Mouse (Mus musculus) kidney, embryonic 15.5 days (tissue): ENCODE measurements around the gene Sgk1. TPM values are rescaled to one million over a fixed set of nuclear protein-coding genes. Genes with fewer than 3 reads are reported as not detected.

Experiments
- ATAC-seq: fragments of 200-750 bp; cut with Nextera tagmentation; replicated peaks from 2 replicates; pipeline ENCODE4 v1.8.0; 2017; ENCODE audit warnings: moderate TSS enrichment; ENCODE audit not compliant: low FRiP score
- H3K27ac ChIP-seq: fragments of 300-500 bp; sonication (generic); 2 replicates; pipeline ENCODE4 v1.5.1; 2015; ENCODE audit warnings: mild to moderate bottlenecking, inconsistent platforms
- H3K27me3 ChIP-seq: fragments of 300-500 bp; sonication (generic); 2 replicates; pipeline ENCODE4 v1.6.1; 2015; ENCODE audit warnings: inconsistent platforms
- H3K36me3 ChIP-seq: fragments of 300-500 bp; sonication (generic); 2 replicates; pipeline ENCODE4 v1.6.1; 2015; ENCODE audit warnings: inconsistent platforms
- H3K4me1 ChIP-seq: fragments of 300-500 bp; sonication (generic); 2 replicates; pipeline ENCODE4 v1.6.1; 2015; ENCODE audit warnings: inconsistent platforms
- H3K4me2 ChIP-seq: fragments of 300-500 bp; sonication (generic); 2 replicates; pipeline ENCODE4 v1.6.1; 2015; ENCODE audit warnings: moderate library complexity, mild to moderate bottlenecking, inconsistent platforms
- H3K4me3 ChIP-seq: fragments of 300-500 bp; sonication (generic); replicated peaks from 2 replicates; pipeline ENCODE4 v1.5.1; 2015; ENCODE audit warnings: mild to moderate bottlenecking, inconsistent platforms
- H3K9ac ChIP-seq: fragments of 300-500 bp; sonication (generic); 2 replicates; pipeline ENCODE4 v1.6.1; 2015; ENCODE audit warnings: mild to moderate bottlenecking, inconsistent platforms
- H3K9me3 ChIP-seq: fragments of 300-500 bp; sonication (generic); replicated peaks from 2 replicates; pipeline ENCODE4 v1.6.1; 2016; ENCODE audit warnings: inconsistent platforms
- WGBS: fragments of 180-500 bp; shearing (Covaris S2); methylation state at CpG from one replicate; pipeline ENCODE4 v1.1.7; 2015; ENCODE audit warnings: mixed read lengths; 5-methylcytosine and 5-hydroxymethylcytosine counted together
- polyA plus RNA-seq: library from polyadenylated mRNA; unstranded; fragments of >200 nt; fragmentation: Nextera tagmentation; extraction: Ambion mirVana; gene quantifications from 2 replicates; pipeline ENCODE4 v1.2.1, GENCODE M21; 2015

The Sgk1 gene
- polyA plus RNA-seq, 1 experiment from 2014 or later: 75.2 TPM

DNA sequence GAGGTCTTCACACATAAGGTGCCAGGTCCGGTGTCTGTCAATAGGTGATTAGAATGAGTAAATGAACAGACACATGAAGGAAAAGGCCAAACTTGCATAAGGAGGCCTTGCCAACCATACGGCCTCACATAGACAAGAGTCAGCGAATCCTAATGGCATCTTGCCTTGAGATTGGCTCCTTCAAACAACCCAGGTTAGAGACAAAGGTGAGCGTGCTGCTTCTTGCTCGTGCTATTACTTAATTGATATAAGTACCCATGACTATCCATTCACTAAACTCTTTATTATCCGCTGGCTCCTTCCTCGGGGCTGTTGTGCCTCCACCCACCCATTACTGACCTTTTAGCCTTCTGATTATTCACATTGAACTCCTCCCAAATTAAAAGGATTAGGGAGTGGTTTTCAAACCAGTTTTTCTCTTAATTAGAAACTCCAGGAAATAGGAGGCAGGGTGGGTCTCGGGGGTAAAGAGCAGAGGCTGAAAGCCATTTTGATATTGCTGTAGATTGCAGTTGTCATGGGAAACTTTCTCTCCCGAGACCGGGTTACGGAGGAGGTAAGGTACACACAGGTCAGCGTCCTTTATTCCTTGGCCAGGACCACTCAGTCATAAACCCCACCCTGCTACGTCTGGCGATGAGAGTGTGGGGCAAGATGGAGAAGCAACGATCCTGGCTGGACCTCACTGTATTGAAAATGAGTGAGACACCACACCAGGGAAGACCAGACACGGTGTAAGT is 33.9 kb upstream of the Sgk1 start:
- ATAC-seq: no peak
- no peak overlapping the region for H3K4me2 ChIP-seq
- H3K9me3 ChIP-seq: no peaks in the 10 kb centered on the region
- no peaks in the 10 kb centered on the region for H3K27me3 ChIP-seq
- no peak overlapping the region for H3K9ac ChIP-seq
- H3K27ac ChIP-seq: no peak overlapping the region
- 70% methylated on average over 16 of the region's 16 CpGs for whole genome bisulfite sequencing
- H3K36me3 ChIP-seq: no peaks in the 10 kb centered on the region
- no peak overlapping the region for H3K4me3 ChIP-seq
- H3K4me1 ChIP-seq: no peaks in the 10 kb centered on the region

DNA sequence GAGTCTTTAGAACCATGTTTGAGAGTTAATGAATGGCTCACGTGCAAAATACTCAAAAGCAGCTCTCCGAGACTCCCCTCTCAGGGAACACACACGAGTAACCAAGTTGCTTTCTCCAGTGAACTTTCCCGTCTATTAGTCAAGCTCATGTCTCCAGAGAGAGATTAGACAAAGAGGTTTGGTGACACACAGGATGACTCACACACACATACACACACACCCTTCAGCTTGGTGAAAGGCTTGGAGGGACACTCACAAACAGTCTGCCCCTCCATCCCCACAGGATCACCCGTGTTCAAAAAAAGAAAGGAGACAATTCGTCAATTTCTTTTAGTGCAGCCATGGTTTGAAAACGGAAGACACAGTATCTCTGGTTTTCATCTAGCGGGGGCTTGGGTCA is 32.7 kb upstream of the Sgk1 start:
- Histone ChIP-seq H3K27me3 (no peaks in the 10 kb centered on the region), H3K4me1 (no peaks in the 10 kb centered on the region)
- no peak for ATAC-seq

DNA sequence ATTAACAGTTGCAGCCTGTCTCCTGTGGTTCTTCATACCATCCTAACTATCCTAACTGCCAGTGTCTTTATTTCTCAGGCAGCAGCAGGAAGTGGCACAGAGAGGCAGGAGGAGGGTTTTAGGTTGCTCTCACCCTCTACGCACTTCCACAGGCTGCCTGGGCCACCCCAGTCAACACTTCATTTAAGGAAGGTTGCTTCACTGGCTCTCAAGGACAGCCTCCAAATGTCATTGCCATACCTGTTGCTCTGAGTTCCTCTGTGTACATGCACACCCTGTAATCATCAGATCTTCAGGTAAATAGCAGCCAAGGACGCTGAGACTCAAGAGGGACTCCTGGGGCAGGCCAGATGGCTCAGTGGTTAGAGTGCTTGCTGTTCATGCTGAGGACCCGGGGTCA is 31.7 kb upstream of the Sgk1 start:
- WGBS: 88% methylated on average over 3 of the region's 3 CpGs
- Histone ChIP-seq H3K4me3 (no peak overlapping the region), H3K27me3 (no peaks in the 10 kb centered on the region), H3K4me1 (no peaks in the 10 kb centered on the region), H3K36me3 (no peaks in the 10 kb centered on the region), H3K27ac (no peak overlapping the region), H3K4me2 (no peak overlapping the region), H3K9me3 (no peaks in the 10 kb centered on the region), H3K9ac (no peak overlapping the region)
- no peak for ATAC-seq

More for the DNA sequence above, 32.7 kb upstream of the Sgk1 start:
- H3K9me3 ChIP-seq: no peaks in the 10 kb centered on the region
- H3K4me2 ChIP-seq: no peak overlapping the region
- no peak overlapping the region for H3K4me3 ChIP-seq
- H3K36me3 ChIP-seq: no peaks in the 10 kb centered on the region
- WGBS: 77% methylated on average over 8 of the region's 8 CpGs
- H3K27ac ChIP-seq: no peak overlapping the region
- no peak overlapping the region for H3K9ac ChIP-seq

DNA sequence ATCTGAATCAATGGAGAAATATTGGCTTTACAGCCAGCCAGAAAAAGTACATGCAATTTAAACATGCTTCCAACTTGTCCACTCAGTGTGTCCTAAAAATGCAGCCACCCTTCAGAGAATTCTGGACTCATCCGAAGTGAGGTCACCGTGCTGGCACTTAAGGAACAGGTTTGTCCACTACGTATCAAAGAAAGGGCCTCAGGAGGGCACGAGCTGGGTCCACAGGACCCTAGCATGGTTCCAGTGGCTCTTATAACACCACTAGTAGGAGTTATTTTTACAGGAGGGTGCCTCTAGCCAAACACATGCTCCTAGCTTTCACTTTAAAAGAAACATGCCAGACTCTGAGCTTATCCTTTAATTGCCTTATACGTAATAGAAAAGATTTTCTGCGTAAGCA is 28.9 kb upstream of the Sgk1 start:
- 84% methylated on average over 6 of the region's 6 CpGs for WGBS
- Histone ChIP-seq H3K4me2 (no peak overlapping the region), H3K9me3 (no peaks in the 10 kb centered on the region), H3K9ac (no peak overlapping the region), H3K36me3 (no peaks in the 10 kb centered on the region), H3K27me3 (no peaks in the 10 kb centered on the region), H3K4me3 (no peak overlapping the region), H3K4me1 (no peaks in the 10 kb centered on the region), H3K27ac (no peak overlapping the region)
- ATAC-seq: no peak

DNA sequence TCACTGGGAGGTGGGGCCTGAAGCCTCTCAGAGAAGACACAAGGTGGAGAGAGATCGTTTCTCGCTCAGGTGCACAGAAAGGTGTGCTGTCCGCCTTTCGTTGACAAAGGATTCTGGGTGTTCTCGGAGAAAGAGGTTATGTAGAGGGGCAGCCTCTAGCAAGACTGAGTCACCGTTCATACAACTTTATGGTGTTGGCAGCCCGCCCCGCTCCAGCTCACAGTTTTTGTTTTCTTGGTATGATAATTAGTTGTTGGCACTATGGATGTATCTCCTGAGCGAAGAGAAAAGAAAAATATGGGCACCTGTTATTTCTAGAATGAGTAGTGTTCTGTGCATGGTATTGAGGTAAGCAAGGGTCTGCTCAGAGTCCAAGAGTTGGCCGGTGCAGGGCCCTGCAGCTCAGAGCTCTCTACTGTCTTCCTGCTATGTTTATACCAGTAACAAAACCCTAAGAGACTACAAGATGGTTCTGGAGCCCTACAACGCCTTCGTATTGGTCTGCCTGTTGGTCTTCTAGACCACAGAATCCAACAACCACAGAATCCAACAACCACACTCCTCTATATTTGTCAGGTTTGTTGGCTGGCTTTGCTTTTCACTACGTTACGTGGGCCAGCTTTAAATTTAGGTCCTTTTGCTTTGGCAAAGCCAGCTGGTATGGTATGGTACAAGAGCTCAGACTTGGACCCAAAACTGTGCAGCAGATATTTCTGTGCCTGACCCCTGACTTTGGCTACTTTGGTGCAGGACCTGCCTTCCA is 28.2 kb upstream of the Sgk1 start:
- Histone ChIP-seq H3K4me2 (no peak overlapping the region), H3K9me3 (no peaks in the 10 kb centered on the region), H3K4me3 (no peak overlapping the region), H3K27me3 (no peaks in the 10 kb centered on the region), H3K36me3 (no peaks in the 10 kb centered on the region), H3K27ac (no peak overlapping the region), H3K9ac (no peak overlapping the region), H3K4me1 (no peaks in the 10 kb centered on the region)
- 94% methylated on average over 14 of the region's 14 CpGs for WGBS
- no peak for ATAC-seq

DNA sequence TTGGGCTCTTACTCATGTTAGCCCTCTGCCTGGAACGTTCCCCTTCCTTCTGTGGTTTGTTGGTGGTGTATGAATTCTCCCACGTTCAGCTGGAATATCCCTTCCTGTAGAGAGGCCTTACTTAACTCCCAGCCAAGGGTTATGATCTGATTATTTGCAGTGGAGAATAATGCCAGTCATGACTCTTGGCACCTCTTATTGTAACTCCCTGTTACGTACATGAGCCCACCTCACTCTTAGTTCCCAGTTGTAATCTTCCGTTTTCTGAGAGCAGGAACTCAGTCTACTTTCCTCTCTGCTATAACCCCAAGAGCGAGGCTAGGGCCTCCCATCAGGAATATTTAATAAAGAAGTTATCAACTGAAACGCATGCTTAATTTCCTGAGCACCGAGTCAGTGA is 26.6 kb upstream of the Sgk1 start:
- Histone ChIP-seq H3K9ac (no peak overlapping the region), H3K4me2 (no peak overlapping the region), H3K27me3 (no peaks in the 10 kb centered on the region), H3K27ac (no peak overlapping the region), H3K36me3 (no peaks in the 10 kb centered on the region), H3K4me3 (no peak overlapping the region), H3K9me3 (no peaks in the 10 kb centered on the region), H3K4me1 (no peaks in the 10 kb centered on the region)
- WGBS: 86% methylated on average over 7 of the region's 7 CpGs
- no peak for ATAC-seq

DNA sequence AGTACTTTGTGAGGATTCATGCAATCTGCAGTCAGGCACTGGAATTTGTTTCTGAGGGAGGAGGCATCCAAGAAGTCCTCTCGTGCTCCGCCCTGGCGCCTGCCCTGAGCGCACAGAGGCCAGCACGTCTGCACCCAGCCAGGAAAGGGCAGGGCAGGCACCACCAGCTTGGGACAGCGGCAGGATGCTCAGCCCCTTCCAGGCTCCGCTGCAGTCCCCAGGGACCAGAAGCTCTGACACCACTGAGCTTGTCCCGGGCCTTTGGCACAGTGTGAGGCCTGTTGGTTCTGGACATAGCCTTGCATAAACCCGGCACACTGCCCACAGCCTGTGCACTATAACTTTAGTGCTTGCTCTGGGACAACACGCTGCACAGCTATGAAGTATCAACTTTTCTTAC is 24.3 kb upstream of the Sgk1 start:
- no peaks in the 10 kb centered on the region for H3K27me3 ChIP-seq
- H3K27ac ChIP-seq: no peak overlapping the region
- no peak overlapping the region for H3K9ac ChIP-seq
- no peaks in the 10 kb centered on the region for H3K4me1 ChIP-seq
- H3K4me3 ChIP-seq: no peak overlapping the region
- H3K4me2 ChIP-seq: no peak overlapping the region
- H3K36me3 ChIP-seq: no peaks in the 10 kb centered on the region
- ATAC-seq: 0 out of 2 replicates have a peak, but pooled peaks have one; percentile 29
- no peaks in the 10 kb centered on the region for H3K9me3 ChIP-seq
- 59% methylated on average over 10 of the region's 10 CpGs for WGBS

DNA sequence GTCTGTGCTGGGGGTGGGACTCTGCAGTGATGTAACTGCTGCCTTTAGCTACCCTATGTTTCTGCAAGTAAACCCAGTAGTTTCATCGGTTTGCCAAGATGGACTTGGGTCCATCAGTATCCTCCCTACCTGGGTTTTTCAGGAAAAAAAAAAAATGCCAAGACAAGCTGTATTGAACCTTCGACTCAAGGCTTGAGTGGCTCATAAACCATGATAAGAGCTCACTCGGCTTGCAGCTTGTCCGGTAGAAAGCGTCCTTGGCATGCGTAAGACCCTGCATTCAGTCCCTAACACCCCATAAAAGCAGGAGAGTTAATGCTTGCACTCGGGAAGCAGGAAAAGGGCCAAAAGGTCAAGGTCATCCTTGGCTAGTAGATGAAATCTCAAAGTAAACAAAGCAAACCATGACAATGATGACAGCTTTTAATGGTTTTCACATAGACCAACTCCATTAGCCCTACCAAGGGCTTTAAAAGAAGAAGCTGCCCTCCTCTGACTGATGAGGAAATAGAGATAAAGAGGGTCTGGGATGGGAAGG is 23.5 kb upstream of the Sgk1 start:
- no peak overlapping the region for H3K4me2 ChIP-seq
- no peaks in the 10 kb centered on the region for H3K4me1 ChIP-seq
- no peaks in the 10 kb centered on the region for H3K9me3 ChIP-seq
- WGBS: 50% methylated on average over 7 of the region's 7 CpGs
- no peaks in the 10 kb centered on the region for H3K36me3 ChIP-seq
- no peak for ATAC-seq
- no peaks in the 10 kb centered on the region for H3K27me3 ChIP-seq
- no peak overlapping the region for H3K27ac ChIP-seq
- H3K4me3 ChIP-seq: no peak overlapping the region
- H3K9ac ChIP-seq: no peak overlapping the region

DNA sequence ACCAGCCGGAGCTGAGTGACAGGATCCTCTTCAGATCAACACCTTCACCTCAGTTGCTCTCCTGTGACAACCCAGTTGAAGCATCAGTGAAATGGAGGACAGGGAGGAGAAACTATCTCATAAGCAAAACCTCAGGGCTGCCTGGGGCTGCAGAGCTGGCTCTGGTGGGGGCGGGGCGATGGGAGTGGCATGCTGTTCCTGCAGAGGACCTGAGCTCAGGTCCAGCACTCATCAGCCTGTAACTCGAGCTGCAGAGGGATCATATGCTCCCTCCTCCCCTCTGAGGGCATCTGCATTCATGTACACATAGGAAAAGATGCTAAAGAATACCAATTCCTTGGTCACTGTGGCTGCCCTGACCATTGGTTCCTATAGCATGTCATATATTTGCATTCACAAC is 15.5 kb upstream of the Sgk1 start:
- Histone ChIP-seq H3K36me3 (no peaks in the 10 kb centered on the region), H3K4me1 (peaks cover 7% of the 10 kb centered on the region), H3K4me3 (no peak overlapping the region), H3K27me3 (no peaks in the 10 kb centered on the region), H3K27ac (no peak overlapping the region), H3K4me2 (no peak overlapping the region), H3K9me3 (no peaks in the 10 kb centered on the region), H3K9ac (no peak overlapping the region)
- ATAC-seq: peak; percentile 36; the same call in 1 of the 2 replicates
- 28% methylated on average over 4 of the region's 4 CpGs for WGBS

DNA sequence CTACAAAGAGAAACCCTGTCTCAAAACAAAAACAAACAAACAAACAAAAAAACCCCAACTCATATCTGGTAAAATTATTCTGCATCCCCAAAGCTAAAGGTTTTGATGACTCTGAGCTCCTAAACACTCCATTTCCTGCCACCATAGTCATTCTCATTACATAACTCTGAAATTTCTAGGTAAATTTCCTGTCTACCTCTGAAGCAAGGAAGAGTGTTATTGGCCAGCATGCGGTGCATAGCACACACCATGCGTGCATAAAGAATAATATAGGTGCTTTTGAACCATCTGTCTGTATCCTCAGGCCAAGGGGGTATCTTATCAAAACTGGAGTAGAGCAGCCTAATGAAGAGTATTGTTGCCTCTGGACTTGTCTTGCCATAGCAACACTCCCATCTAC is 13.8 kb upstream of the Sgk1 start:
- no peaks in the 10 kb centered on the region for H3K27me3 ChIP-seq
- no peak overlapping the region for H3K27ac ChIP-seq
- H3K9me3 ChIP-seq: no peaks in the 10 kb centered on the region
- H3K9ac ChIP-seq: no peak overlapping the region
- no peak overlapping the region for H3K4me2 ChIP-seq
- WGBS: 89% methylated on average over 2 of the region's 2 CpGs
- no peak overlapping the region for H3K4me3 ChIP-seq
- H3K4me1 ChIP-seq: peaks cover 7% of the 10 kb centered on the region
- H3K36me3 ChIP-seq: no peaks in the 10 kb centered on the region
- ATAC-seq: no peak

DNA sequence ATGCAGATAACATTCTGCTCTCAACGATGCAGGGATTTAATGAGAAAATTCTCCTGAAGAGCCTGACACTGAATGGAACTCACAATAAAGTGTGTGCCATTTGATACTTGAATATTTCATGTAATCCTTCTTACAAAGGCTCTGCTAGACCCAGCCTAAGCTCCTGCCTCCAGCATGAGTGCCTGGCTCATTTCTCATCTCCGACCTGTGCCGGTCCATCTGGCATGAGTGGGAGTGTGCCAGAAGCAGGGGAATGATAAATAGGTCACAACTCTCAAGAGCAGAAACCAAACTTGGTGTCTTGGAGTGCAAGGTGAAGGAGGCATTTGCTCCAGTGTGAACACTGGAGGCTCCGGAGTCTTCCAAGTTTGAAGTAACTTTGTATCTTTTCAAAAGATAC is 13.4 kb upstream of the Sgk1 start:
- WGBS: 43% methylated on average over 4 of the region's 4 CpGs
- no peaks in the 10 kb centered on the region for H3K27me3 ChIP-seq
- H3K4me1 ChIP-seq: peaks cover 7% of the 10 kb centered on the region
- H3K4me2 ChIP-seq: no peak overlapping the region
- no peak overlapping the region for H3K9ac ChIP-seq
- H3K4me3 ChIP-seq: no peak overlapping the region
- ATAC-seq: no peak
- no peak overlapping the region for H3K27ac ChIP-seq
- H3K36me3 ChIP-seq: no peaks in the 10 kb centered on the region
- no peaks in the 10 kb centered on the region for H3K9me3 ChIP-seq

DNA sequence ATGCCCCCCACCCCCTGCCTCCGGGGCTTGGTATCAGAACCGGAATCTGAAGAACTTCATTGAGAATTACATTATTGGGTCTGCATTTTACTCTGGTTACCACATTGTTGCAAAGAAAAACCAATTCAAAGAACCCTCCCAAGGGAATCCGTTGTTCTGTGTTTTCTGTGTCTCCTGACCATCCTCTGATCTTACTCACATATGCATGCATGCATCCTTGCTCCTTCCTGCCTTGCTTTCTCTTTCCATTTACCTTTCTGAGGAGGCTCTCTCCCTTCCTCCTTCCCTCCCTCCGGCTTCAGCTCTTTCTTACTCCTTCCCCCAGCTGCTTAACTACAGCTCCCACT is 174 bp upstream of the Sgk1 start:
- ATAC-seq: no peak
- Histone ChIP-seq H3K4me1 (peaks cover 24% of the 10 kb centered on the region), H3K9me3 (no peaks in the 10 kb centered on the region), H3K4me3 (peak overlapping the region; percentile 42), H3K9ac (peak overlapping the region; percentile 19; the same call in 1 of the 2 replicates), H3K4me2 (peak overlapping the region; percentile 70), H3K27me3 (peaks cover 31% of the 10 kb centered on the region), H3K36me3 (no peaks in the 10 kb centered on the region), H3K27ac (no peak overlapping the region)
- WGBS: 40% methylated on average over 4 of the region's 4 CpGs
